Mouse (Mus musculus) cerebral cortex, adult 2 months (tissue): Measurements from ENCODE around the gene Cdc14b.

Experiments
- WGBS: fragments of 180-500 bp; shearing (Covaris S2); methylation state at CpG from one replicate; pipeline ENCODE4 v1.1.7; 2018; 5-methylcytosine and 5-hydroxymethylcytosine counted together

Cdc14b gene

GRCm38 (mm10) chr13:64235062-64235715 lies 39.9 kb downstream of the Cdc14b start:
- 72% methylated on average over 4 of the region's 4 CpGs for WGBS

- 53% methylated on average over 4 of the region's 4 CpGs for WGBS
Observed at GRCm38 (mm10) chr13:64233139-64233538, 42.0 kb downstream of the Cdc14b start.

- WGBS, result 93% methylated on average over 4 of the region's 4 CpGs
Observed at GRCm38 (mm10) chr13:64226725-64227124, 48.4 kb downstream of the Cdc14b start.

DNA sequence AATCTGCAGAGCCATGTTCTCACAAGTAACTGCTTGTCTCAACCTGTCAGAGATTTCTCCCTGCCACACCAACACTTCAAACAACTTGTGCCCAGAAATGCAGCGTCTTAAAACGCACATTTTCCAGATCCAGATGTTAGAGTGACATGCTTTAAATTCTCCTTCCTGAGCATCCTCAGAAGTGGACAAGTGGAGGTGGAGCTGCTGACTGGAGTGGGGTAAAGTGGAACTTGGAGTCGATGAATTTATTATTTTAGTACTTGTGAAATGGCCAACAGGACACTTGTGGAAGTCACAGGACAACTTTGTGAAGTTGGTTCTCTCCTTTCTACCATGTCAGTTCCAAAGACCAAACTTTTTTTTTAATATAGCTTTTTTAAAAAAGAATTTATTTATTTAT lies 49.4 kb downstream of the Cdc14b start:
- 88% methylated on average over 3 of the region's 3 CpGs for WGBS

DNA sequence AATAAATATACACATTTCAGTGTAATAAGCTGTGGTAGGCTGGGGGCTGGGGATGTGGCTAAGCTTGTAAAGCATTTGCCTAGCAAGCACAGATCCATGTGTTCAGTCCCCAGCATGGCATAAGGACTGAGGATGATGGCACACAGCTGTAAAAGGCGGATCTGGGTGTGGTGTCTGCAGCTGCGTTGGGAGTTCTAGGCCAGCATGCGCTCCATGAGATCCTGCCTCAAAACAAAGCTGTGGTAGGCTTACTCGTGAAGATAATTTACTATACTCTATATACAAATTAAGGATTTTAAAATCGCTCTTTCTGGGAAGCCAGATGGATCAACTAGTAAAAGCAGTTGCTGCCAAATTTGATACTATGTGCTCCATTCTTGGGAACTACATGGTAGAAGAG lies 60.2 kb downstream of the Cdc14b start:
- 74% methylated on average over 5 of the region's 5 CpGs for WGBS

GRCm38 (mm10) chr13:64211995-64212603 lies 63.0 kb downstream of the Cdc14b start:
- WGBS, result 46% methylated on average over 5 of the region's 5 CpGs

DNA sequence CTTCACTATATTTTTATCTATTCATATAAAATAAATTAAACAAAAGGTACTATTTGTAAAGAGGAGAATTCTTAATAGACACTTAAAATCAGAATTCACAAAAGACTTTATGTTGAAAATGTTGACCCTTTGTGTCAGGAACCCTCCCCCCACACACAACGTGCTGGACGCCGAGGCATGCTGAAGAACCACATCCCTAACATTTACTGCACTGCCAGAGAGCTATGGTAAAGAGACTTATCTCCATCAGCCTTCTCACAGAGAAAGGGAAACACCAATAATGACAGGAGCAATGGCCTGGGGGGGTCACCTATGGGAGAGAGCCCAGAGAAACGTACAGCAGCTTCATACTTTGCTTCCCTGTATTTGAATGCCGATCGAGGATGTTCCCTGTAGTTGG lies 66.9 kb downstream of the Cdc14b start:
- 94% methylated on average over 6 of the region's 6 CpGs for WGBS

- 68% methylated on average over 2 of the region's 2 CpGs for WGBS
Observed at GRCm38 (mm10) chr13:64205186-64205585, 69.9 kb downstream of the Cdc14b start.

DNA sequence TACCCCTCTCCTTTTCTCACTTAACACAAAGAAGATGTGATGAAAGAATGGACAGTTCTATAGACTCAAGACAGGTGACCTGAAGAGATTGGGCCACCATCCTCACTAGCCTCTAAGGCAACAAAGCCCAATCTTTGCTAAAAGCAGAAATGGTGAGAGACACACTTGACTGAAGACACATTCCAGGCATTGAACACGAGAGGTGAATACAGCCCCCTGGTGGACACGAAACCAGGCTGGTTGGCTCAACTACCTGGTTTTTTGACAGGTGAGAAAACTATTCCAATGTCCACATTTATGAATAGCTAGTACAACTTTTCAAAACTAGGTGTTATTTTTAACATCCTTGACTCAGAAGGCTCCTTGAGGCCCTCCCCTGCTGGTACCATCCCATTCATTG lies 70.4 kb downstream of the Cdc14b start:
- 94% methylated on average over 2 of the region's 2 CpGs for WGBS

GRCm38 (mm10) chr13:64200911-64201310 lies 74.2 kb downstream of the Cdc14b start:
- WGBS, result 98% methylated on average over 4 of the region's 4 CpGs

- 87% methylated on average over 4 of the region's 4 CpGs for WGBS
Observed at GRCm38 (mm10) chr13:64198310-64198709, 76.8 kb downstream of the Cdc14b start.

DNA sequence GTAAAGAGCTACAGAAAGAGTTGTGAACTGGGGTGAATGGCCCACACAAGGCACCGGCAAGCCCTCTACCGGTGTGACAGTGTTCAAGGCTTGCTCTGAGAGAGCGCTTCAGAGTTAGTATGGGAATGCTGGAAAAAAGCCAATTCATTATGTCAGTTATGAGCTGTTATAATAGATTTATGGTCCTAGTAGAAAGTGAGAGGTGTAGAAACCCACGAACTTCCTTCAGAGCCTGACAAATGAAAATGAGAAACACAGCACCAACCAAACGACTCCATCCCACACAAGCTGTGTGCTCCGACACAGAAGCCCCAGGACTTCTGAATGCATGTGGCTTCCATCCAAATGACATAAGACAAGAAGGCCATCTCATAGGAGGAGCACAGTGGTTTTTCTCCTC lies 77.2 kb downstream of the Cdc14b start:
- WGBS, result 80% methylated on average over 6 of the region's 6 CpGs

GRCm38 (mm10) chr13:64186516-64186915 lies 88.6 kb downstream of the Cdc14b start:
- 93% methylated on average over 4 of the region's 4 CpGs for WGBS

GRCm38 (mm10) chr13:64185586-64185985 lies 89.5 kb downstream of the Cdc14b start:
- 96% methylated on average over 9 of the region's 9 CpGs for WGBS

GRCm38 (mm10) chr13:64185176-64185575 lies 89.9 kb downstream of the Cdc14b start:
- WGBS, result 81% methylated on average over 7 of the region's 7 CpGs

GRCm38 (mm10) chr13:64184361-64184760 lies 90.7 kb downstream of the Cdc14b start:
- WGBS, result 74% methylated on average over 10 of the region's 10 CpGs

- 66% methylated on average over 4 of the region's 4 CpGs for WGBS
Observed at GRCm38 (mm10) chr13:64183583-64183982, 91.5 kb downstream of the Cdc14b start.

DNA sequence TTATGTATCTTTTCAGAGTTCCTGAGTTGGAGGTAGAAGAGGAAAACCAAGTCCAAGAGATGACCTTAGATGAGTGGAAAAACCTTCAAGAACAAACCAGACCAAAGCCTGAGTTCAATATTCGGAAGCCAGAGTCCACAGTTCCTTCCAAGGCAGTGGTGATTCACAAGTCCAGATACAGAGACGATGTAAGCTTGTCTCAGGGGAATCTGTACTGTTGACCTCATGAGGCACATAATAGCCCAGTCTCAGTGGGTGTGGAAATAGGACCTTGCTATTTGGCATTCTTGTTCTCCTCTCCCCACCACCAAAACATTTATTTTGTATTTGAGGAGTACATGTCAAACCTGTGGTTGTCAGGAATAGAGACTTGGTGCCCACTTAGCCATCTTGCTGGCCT lies 93.0 kb downstream of the Cdc14b start:
- 86% methylated on average over 2 of the region's 2 CpGs for WGBS

- WGBS, result 76% methylated on average over 3 of the region's 3 CpGs
Observed at GRCm38 (mm10) chr13:64180888-64181287, 94.2 kb downstream of the Cdc14b start.

- WGBS, result 83% methylated on average over 4 of the region's 4 CpGs
Observed at GRCm38 (mm10) chr13:64180300-64180699, 94.8 kb downstream of the Cdc14b start.

GRCm38 (mm10) chr13:64178746-64179652 lies 96.1 kb downstream of the Cdc14b start:
- WGBS, result 76% methylated on average over 13 of the region's 13 CpGs

GRCm38 (mm10) chr13:64178000-64178399 lies 97.1 kb downstream of the Cdc14b start:
- WGBS, result 87% methylated on average over 7 of the region's 7 CpGs

DNA sequence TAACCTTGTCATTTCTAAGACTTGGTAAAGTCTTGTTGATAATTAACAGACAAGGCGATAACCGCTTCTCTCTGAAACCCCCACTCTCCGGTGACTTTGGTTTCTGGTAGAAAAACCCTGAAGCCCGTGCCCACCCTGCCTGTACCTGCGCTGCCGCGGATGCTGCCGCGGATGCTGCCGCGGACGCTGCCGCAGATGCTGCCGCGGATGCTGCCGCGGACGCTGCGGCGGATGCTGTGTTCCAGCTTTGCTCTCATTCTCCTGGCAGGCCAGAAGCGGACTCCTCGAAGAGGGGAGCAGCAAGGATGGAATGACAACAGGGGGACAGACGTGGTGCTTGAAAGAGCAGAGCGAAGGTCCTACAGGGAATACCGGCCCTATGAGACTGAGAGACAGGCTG lies 105.3 kb downstream of the Cdc14b start:
- WGBS, result 98% methylated on average over 25 of the region's 25 CpGs
